Mouse (Mus musculus) intestine, embryonic 14.5 days (tissue): Measurements from ENCODE around the gene Habp2. TPM values are rescaled to one million over a fixed set of nuclear protein-coding genes. Genes with fewer than 3 reads are reported as not detected.

Source experiments
- ATAC-seq: fragments of 200-750 bp; cut with Nextera tagmentation; replicated peaks from 2 replicates; pipeline ENCODE4 v1.8.0; 2017; ENCODE audit warnings: low read depth, moderate number of reproducible peaks, moderate TSS enrichment, moderate library complexity; ENCODE audit not compliant: low FRiP score, low TSS enrichment
- DNase-seq: peaks from one replicate; pipeline ENCODE4 v3.0.0-alpha.2; 2018; ENCODE audit warnings: low spot score
- H3K27ac ChIP-seq: fragments of 300-500 bp; sonication (generic); 2 replicates; pipeline ENCODE4 v1.5.1; 2014; ENCODE audit warnings: low read depth, mild to moderate bottlenecking, control low read depth
- H3K27me3 ChIP-seq: fragments of 300-500 bp; sonication (generic); replicated peaks from 2 replicates; pipeline ENCODE4 v1.6.1; 2014; ENCODE audit warnings: low read length, control low read depth; ENCODE audit not compliant: control insufficient read depth, insufficient read depth
- H3K36me3 ChIP-seq: fragments of 300-500 bp; sonication (generic); 2 replicates; pipeline ENCODE4 v1.6.1; 2014; ENCODE audit warnings: low read length, control low read depth; ENCODE audit not compliant: control insufficient read depth, insufficient read depth
- H3K4me1 ChIP-seq: fragments of 300-500 bp; sonication (generic); replicated peaks from 2 replicates; pipeline ENCODE4 v1.6.1; 2014; ENCODE audit warnings: low read length, control low read depth, mixed read lengths; ENCODE audit not compliant: control insufficient read depth, insufficient read depth
- H3K4me2 ChIP-seq: fragments of 300-500 bp; sonication (generic); 2 replicates; pipeline ENCODE4 v1.6.1; 2014; ENCODE audit warnings: low read length
- H3K4me3 ChIP-seq: fragments of 300-500 bp; sonication (generic); 2 replicates; pipeline ENCODE4 v1.5.1; 2014; ENCODE audit warnings: low read depth, low read length, control low read depth, mixed read lengths
- H3K9ac ChIP-seq: fragments of 300-500 bp; sonication (generic); 2 replicates; pipeline ENCODE4 v1.6.1; 2014; ENCODE audit warnings: mild to moderate bottlenecking, low read length
- H3K9me3 ChIP-seq: fragments of 300-500 bp; sonication (generic); 2 replicates; pipeline ENCODE4 v1.6.1; 2016; ENCODE audit warnings: low read length, control low read depth; ENCODE audit not compliant: control insufficient read depth
- WGBS: fragments of 180-500 bp; shearing (Covaris S2); extraction: QIAGEN DNeasy Blood & Tissue Kit; methylation state at CpG from one replicate; pipeline ENCODE4 v1.1.7; 2014; 5-methylcytosine and 5-hydroxymethylcytosine counted together
- polyA plus RNA-seq: library from polyadenylated mRNA; unstranded; fragments of >200 nt; fragmentation: Nextera tagmentation; extraction: Ambion mirVana; gene quantifications from 2 replicates; pipeline ENCODE4 v1.2.1, GENCODE M21; 2014

Habp2 gene
- polyA plus RNA-seq, 1 experiment from 2014 or later = 26.7 TPM

GRCm38 (mm10) chr19:56319219-56319618, 32.3 kb downstream of the Habp2 start:
- H3K4me3 ChIP-seq = no peak overlapping the region
- no peaks in the 10 kb centered on the region for H3K27me3 ChIP-seq
- H3K4me2 ChIP-seq = no peak overlapping the region
- H3K9ac ChIP-seq = no peak overlapping the region
- no peak for ATAC-seq
- H3K27ac ChIP-seq = no peak overlapping the region
- no peak for DNase-seq
- no peaks in the 10 kb centered on the region for H3K36me3 ChIP-seq
- WGBS = 85% methylated on average over 7 of the region's 7 CpGs
- H3K4me1 ChIP-seq = 0 out of 2 replicates have a peak, but pooled peaks cover 4% of the 10 kb centered on the region
- no peaks in the 10 kb centered on the region for H3K9me3 ChIP-seq

- ATAC-seq = no peak
- no peak for DNase-seq
- 85% methylated on average over 6 of the region's 6 CpGs for WGBS
- no peak overlapping the region for H3K9ac ChIP-seq
- 0 out of 2 replicates have a peak, but pooled peaks cover 4% of the 10 kb centered on the region for H3K4me1 ChIP-seq
- H3K27me3 ChIP-seq = no peaks in the 10 kb centered on the region
- no peaks in the 10 kb centered on the region for H3K9me3 ChIP-seq
- no peak overlapping the region for H3K4me2 ChIP-seq
- H3K36me3 ChIP-seq = no peaks in the 10 kb centered on the region
- H3K4me3 ChIP-seq = no peak overlapping the region
- H3K27ac ChIP-seq = no peak overlapping the region
These were observed 32.7 kb downstream of the Habp2 start for GRCm38 (mm10) chr19:56319629-56320028.

DNA sequence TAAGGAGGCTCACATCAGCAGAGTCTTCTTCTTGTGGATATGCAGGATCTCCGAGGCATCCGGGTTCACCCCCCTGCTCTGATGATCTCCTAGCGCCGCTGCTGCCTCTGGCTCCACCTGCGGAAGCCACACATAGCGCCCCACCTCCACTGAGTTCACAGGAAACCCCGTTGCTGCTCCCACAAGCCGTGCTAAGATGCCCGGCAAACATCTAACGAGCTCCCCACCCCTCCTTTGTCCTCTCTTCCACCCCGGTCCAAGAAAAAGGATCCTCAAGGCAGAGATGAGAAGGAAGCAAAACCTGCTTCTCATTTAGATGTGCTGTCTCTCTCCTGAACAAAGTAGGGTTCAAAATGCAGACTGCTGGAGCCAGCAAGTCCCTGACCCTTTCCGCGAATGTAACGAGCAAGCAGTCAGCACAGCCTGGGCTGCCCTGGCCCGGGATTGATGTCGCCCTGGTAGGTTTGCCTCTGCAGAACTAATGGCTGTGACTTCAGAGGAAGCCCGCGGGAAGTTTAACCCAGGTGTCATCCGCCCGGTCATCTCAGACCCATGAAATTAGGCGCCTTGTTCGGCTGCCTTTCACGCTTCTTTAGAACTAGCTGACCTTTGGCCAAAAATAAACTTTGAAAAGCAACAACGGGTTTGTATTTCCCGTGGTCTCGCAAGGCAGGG, 33.4 kb downstream of the Habp2 start:
- Histone ChIP-seq H3K27me3 (no peaks in the 10 kb centered on the region), H3K9me3 (no peaks in the 10 kb centered on the region), H3K36me3 (no peaks in the 10 kb centered on the region), H3K4me1 (peaks cover 4% of the 10 kb centered on the region; the same call in 1 of the 2 replicates), H3K4me3 (no peak overlapping the region), H3K27ac (no peak overlapping the region), H3K9ac (no peak overlapping the region), H3K4me2 (peak overlapping the region; percentile 36)
- WGBS = 25% methylated on average over 26 of the region's 26 CpGs
- ATAC-seq = peak; percentile 27; the same call in 1 of the 2 replicates
- peak; percentile 58 for DNase-seq

DNA sequence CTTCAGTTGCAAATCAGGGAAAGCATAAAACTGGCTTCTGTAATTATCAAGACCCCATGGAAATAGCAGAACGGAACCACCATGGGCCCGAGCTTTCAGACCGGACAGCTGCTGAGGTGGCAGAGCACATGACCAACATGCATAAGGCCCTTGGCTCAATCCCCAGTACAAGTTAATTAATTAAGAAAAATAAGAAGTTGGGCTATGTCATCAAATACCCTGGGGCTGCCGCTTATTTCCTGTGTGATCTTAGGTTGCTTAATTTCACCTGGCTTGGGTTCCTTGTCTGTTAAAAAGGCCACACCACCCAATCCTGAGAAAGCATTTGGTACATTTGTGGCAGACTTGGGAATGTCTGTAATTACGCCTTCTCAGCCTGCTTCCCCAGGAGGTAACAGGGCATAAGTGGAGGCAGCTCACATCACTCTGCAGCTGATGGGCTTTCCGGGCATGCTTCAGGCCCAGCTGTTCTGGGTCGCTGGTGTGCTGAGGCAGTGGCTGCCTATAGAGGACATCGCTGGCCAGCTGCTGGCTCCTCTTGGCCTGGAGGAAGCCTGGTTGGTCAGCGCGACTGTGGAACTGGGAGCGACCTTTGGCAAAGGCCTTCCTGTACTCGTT, 34.5 kb downstream of the Habp2 start:
- H3K36me3 ChIP-seq = no peaks in the 10 kb centered on the region
- H3K27me3 ChIP-seq = no peaks in the 10 kb centered on the region
- ATAC-seq = no peak

DNA sequence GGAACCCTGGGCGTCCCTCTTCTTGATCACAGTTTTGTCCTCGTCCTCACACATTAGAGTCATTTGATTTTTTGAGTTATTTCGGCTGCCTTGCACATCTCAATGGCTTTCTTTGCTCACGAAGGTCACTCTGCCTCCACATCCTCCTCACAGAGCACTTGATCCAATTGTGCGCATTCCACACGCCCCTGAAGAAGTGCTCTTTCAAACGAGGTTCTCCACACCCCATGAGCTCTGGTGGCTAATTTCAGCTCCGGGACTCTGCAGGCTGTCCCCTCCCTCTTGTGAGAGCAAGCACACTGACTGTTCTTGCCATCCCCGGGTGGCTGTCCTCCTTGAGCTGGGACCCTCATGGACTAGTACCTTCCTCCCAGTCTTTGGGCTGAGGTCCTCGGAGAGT, 38.7 kb downstream of the Habp2 start:
- ATAC-seq = no peak
- Histone ChIP-seq H3K4me1 (peaks cover 5% of the 10 kb centered on the region), H3K4me2 (no peak overlapping the region), H3K9me3 (no peaks in the 10 kb centered on the region), H3K27ac (no peak overlapping the region), H3K36me3 (no peaks in the 10 kb centered on the region), H3K9ac (no peak overlapping the region), H3K4me3 (no peak overlapping the region), H3K27me3 (no peaks in the 10 kb centered on the region)
- no peak for DNase-seq
- WGBS = 68% methylated on average over 10 of the region's 10 CpGs

More for the DNA sequence above, 34.5 kb downstream of the Habp2 start:
- Histone ChIP-seq H3K4me3 (no peak overlapping the region), H3K9ac (no peak overlapping the region), H3K9me3 (no peaks in the 10 kb centered on the region), H3K4me2 (no peak overlapping the region), H3K27ac (no peak overlapping the region), H3K4me1 (peaks cover 9% of the 10 kb centered on the region)
- no peak for DNase-seq
- WGBS = 81% methylated on average over 12 of the region's 12 CpGs

DNA sequence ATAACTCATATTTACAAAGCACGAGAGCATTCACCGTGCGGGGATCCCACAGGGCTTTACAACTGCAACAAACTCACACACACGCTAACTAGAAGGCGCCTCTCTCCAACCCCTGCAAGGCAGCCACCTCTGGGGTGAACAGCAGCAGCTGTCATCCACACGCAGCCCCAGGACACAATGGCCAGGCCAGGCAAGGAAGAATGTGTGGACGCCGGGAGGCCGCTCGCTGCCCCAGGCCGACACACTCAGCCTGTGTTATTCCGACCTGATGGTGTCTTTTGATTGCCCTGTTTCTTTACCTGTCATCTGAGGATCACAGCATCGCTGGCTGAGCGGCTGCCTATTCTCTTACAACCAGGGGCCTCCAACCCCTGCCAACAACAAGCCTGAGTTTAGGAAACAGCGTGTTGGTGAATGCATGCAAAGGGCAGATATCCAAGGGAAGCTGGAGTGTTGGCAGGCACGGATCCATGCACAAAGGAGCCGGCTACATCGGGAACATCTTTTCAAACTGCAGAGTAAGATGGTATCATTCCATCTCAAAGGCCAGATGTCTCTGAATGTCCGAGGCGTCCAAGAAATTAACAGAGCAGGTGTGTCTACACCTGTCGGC, 39.4 kb downstream of the Habp2 start:
- Histone ChIP-seq H3K4me2 (peak overlapping the region; percentile 13; the same call in 1 of the 2 replicates), H3K27me3 (no peaks in the 10 kb centered on the region), H3K4me1 (peaks cover 5% of the 10 kb centered on the region), H3K9ac (no peak overlapping the region), H3K9me3 (no peaks in the 10 kb centered on the region), H3K27ac (no peak overlapping the region), H3K36me3 (no peaks in the 10 kb centered on the region), H3K4me3 (no peak overlapping the region)
- no peak for ATAC-seq
- 63% methylated on average over 21 of the region's 21 CpGs for WGBS
- DNase-seq = no peak

- no peak overlapping the region for H3K4me2 ChIP-seq
- no peak overlapping the region for H3K27ac ChIP-seq
- no peaks in the 10 kb centered on the region for H3K27me3 ChIP-seq
- no peaks in the 10 kb centered on the region for H3K9me3 ChIP-seq
- H3K4me1 ChIP-seq = no peaks in the 10 kb centered on the region
- no peaks in the 10 kb centered on the region for H3K36me3 ChIP-seq
- WGBS = 89% methylated on average over 17 of the region's 17 CpGs
- ATAC-seq (no peak), DNase-seq (no peak)
- H3K9ac ChIP-seq = no peak overlapping the region
- no peak overlapping the region for H3K4me3 ChIP-seq
These were observed 49.4 kb downstream of the Habp2 start for GRCm38 (mm10) chr19:56336321-56336720.

DNA sequence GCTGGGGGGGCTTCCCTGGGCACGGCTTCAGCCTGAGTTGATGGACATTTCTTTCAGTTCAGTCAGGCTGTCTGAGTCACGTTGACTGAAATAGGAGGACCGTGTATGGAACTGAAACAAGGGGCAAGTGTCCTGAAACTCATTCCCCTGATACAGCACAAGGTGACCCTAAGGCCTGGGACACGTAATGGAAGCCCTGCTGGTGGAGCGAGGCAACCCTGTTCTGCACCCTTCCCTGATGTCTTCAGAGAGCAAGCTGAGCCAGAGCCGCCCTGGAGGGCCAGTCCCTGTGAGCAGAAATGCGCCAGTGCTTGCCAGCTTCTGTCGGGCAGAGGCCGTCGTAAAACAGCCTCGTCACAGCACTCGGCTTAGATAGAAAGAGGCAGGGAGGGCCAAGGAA, 49.9 kb downstream of the Habp2 start:
- Histone ChIP-seq H3K4me3 (no peak overlapping the region), H3K27me3 (no peaks in the 10 kb centered on the region), H3K27ac (no peak overlapping the region), H3K4me2 (no peak overlapping the region), H3K9ac (no peak overlapping the region), H3K4me1 (no peaks in the 10 kb centered on the region), H3K36me3 (no peaks in the 10 kb centered on the region), H3K9me3 (no peaks in the 10 kb centered on the region)
- 59% methylated on average over 12 of the region's 12 CpGs for WGBS
- no peak for ATAC-seq
- DNase-seq = no peak
